ENCODE assay signal across 12 mouse cellular contexts in the genomic region with DNA sequence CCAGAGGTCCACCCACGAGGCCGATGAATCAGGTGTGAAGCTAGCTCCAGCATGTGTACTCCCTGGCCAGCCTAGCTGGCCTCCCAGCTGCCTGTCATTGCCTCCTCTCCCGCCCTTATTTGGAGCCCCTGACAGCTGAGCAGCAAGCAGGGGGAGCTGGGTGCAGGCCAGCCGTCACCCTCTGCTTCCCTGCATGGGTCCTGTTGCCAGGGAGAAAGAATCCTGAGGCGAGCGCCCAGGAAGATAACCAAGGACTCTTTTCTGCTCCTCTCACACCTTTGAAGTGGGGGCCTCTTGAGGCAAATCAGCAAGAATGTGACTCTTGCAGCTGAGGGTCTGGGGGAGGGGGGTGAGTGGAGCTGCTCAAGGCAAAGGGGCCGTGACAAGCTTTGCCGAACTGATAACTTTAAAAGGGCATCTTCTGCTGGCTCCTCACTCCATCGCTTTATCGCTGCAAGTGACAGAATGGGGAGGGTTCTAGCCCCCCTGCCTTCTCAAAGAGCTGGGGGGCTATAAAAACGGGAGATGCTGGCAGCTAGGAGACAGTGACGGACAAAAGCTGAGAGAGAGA. TPM values are rescaled to one million over a fixed set of nuclear protein-coding genes. Genes with fewer than 3 reads are reported as not detected.
A peak's percentile ranks its signal among the peaks of the same experiment; 100 is the strongest.
DNase-seq lines count a peak whose midpoint lies in the region; ATAC-seq lines count a peak whose summit lies in the region.
"Had no signal": no experiment of that assay in that cellular context is flagged by ENCODE, and none has a peak within 500 bp of the region (broad histone marks: within the 10 kb centered on the region; RNA-seq: fewer than 3 reads in every experiment).

A gene (plus strand): TSS at position 521 of the 571 bp plus-strand sequence.

- peaks cover 2% of the 10 kb centered on the region for H3K4me1 ChIP-seq in midbrain, embryonic 11.5 days (ENCODE audit: control insufficient read depth, insufficient read depth, low read length)
- peaks cover 14% of the 10 kb centered on the region for H3K4me1 ChIP-seq in midbrain, embryonic 10.5 days
- peaks cover 31% of the 10 kb centered on the region for H3K4me1 ChIP-seq in neural tube, embryonic 13.5 days (replicated peaks)
- H3K4me1 ChIP-seq in intestine, embryonic 15.5 days (replicated peaks), result no peaks in the 10 kb centered on the region

- 49% methylated on average over 12 of the region's 12 CpGs for WGBS in midbrain, embryonic 11.5 days
- 49% methylated on average over 12 of the region's 12 CpGs for WGBS in midbrain, embryonic 10.5 days
- 29% methylated on average over 12 of the region's 12 CpGs for WGBS in neural tube, embryonic 13.5 days
- WGBS in intestine, embryonic 15.5 days, result 35% methylated on average over 12 of the region's 12 CpGs

- no peak within 1 kb of the TSS for H3K4me2 ChIP-seq in midbrain, embryonic 11.5 days
- no peak within 1 kb of the TSS for H3K4me2 ChIP-seq in neural tube, embryonic 13.5 days
- no peak within 1 kb of the TSS for H3K4me2 ChIP-seq in intestine, embryonic 15.5 days (replicated peaks)

- intact Hi-C loops in heart, postnatal 36 days (cut with DNase I), result no loop called here

- H3K9me3 ChIP-seq in midbrain, embryonic 11.5 days (ENCODE audit: control insufficient read depth, low read length), result no peaks in the 10 kb centered on the region
- H3K9me3 ChIP-seq in midbrain, embryonic 10.5 days (replicated peaks), result no peaks in the 10 kb centered on the region
- no peaks in the 10 kb centered on the region for H3K9me3 ChIP-seq in neural tube, embryonic 13.5 days
- no peaks in the 10 kb centered on the region for H3K9me3 ChIP-seq in intestine, embryonic 15.5 days

- no peak within 1 kb of the TSS for H3K4me3 ChIP-seq in midbrain, embryonic 11.5 days (ENCODE audit: low read depth, low read length)
- no peak within 1 kb of the TSS for H3K4me3 ChIP-seq in midbrain, embryonic 10.5 days
- no peak within 1 kb of the TSS for H3K4me3 ChIP-seq in neural tube, embryonic 13.5 days
- H3K4me3 ChIP-seq in intestine, embryonic 15.5 days (replicated peaks), result no peak within 1 kb of the TSS

- ATAC-seq in midbrain, embryonic 11.5 days (ENCODE audit: low FRiP score), result peak; percentile 47
- peak; percentile 33; the same call in 1 of the 2 replicates for ATAC-seq in neural tube, embryonic 13.5 days (ENCODE audit: low read depth)
- ATAC-seq in intestine, embryonic 15.5 days, result no peak
- ATAC-seq: intestine, embryonic 16.5 days; liver, postnatal 0 days had no signal

- peak within 1 kb of the TSS; percentile 51 for H3K27ac ChIP-seq in midbrain, embryonic 11.5 days (ENCODE audit: low read depth, low read length)
- H3K27ac ChIP-seq in midbrain, embryonic 10.5 days (replicated peaks), result no peak within 1 kb of the TSS; the same call in 1 of the 2 replicates
- H3K27ac ChIP-seq in neural tube, embryonic 13.5 days (replicated peaks), result peak within 1 kb of the TSS; percentile 65
- no peak within 1 kb of the TSS for H3K27ac ChIP-seq in intestine, embryonic 15.5 days

- H3K9ac ChIP-seq in midbrain, embryonic 11.5 days (ENCODE audit: low read length), result no peak within 1 kb of the TSS
- peak within 1 kb of the TSS; percentile 12; the same call in 1 of the 2 replicates for H3K9ac ChIP-seq in neural tube, embryonic 13.5 days
- no peak within 1 kb of the TSS for H3K9ac ChIP-seq in intestine, embryonic 15.5 days
- H3K9ac ChIP-seq: liver, postnatal 0 days had no signal

- no peak for DNase-seq in midbrain, embryonic 11.5 days (ENCODE audit: low spot score, missing footprints)
- no peak for DNase-seq in midbrain, embryonic 10.5 days (ENCODE audit: low spot score)
- DNase-seq in heart, adult 8-10 months (ENCODE audit: low spot score), result no peak
- no peak for DNase-seq in heart, postnatal 36 days
- DNase-seq in layer of hippocampus, adult 11-12 months (ENCODE audit: low spot score), result no peak
- DNase-seq: adrenal gland, postnatal 10 days; cerebellum, postnatal 36 days; liver, postnatal 0 days; thymus, postnatal 36 days had no signal

- no peaks in the 10 kb centered on the region for H3K36me3 ChIP-seq in midbrain, embryonic 11.5 days (ENCODE audit: control insufficient read depth, insufficient read depth, low read length)
- peaks cover 22% of the 10 kb centered on the region for H3K36me3 ChIP-seq in midbrain, embryonic 10.5 days
- peaks cover 26% of the 10 kb centered on the region for H3K36me3 ChIP-seq in neural tube, embryonic 13.5 days
- H3K36me3 ChIP-seq in intestine, embryonic 15.5 days, result 0 out of 2 replicates have a peak, but pooled peaks cover 5% of the 10 kb centered on the region

- no peaks in the 10 kb centered on the region for H3K27me3 ChIP-seq in midbrain, embryonic 11.5 days (ENCODE audit: control insufficient read depth, insufficient read depth, low read length)
- H3K27me3 ChIP-seq in midbrain, embryonic 10.5 days (ENCODE audit: low read depth, poor library complexity, severe bottlenecking), result no peaks in the 10 kb centered on the region
- H3K27me3 ChIP-seq in neural tube, embryonic 13.5 days, result no peaks in the 10 kb centered on the region
- no peaks in the 10 kb centered on the region for H3K27me3 ChIP-seq in intestine, embryonic 15.5 days (replicated peaks)

RNA-seq across cellular contexts. Expression of the gene that starts here (rescaled TPM):
- polyA plus RNA-seq in midbrain, embryonic 11.5 days (2014; fragmentation: Nextera tagmentation; extraction: Ambion mirVana), result 0.51 and 0.68 TPM in 2 replicates
- polyA plus RNA-seq in midbrain, embryonic 10.5 days (2016; fragmentation: Nextera tagmentation; extraction: Ambion mirVana), result 0.25 and 0.67 TPM in 2 replicates
- total RNA-seq in heart, adult 8-10 months (2022), result 1,000 to 10,000 TPM; 1,499 to 1,940 (median 1,728) TPM
- total RNA-seq in heart, postnatal 36 days (2021), result 1,000 to 10,000 TPM; 1,742 to 1,804 TPM
- 0.36 and 6.1 TPM in 2 replicates for polyA plus RNA-seq in neural tube, embryonic 13.5 days (2015; fragmentation: Nextera tagmentation; extraction: Ambion mirVana)
- polyA plus RNA-seq in intestine, embryonic 15.5 days (2015; fragmentation: Nextera tagmentation; extraction: Ambion mirVana), result 0.21 TPM in 1 of 2 replicates, not detected in the other
- total RNA-seq: adrenal gland, postnatal 10 days had no signal

Comparison
In these comparisons a context has a peak if more than half of its experiments do, and no peak if none do; other contexts are left out.
1. Peak in ATAC-seq and H3K27ac ChIP-seq in midbrain, embryonic 11.5 days; RNA of the gene not detected or under 1 TPM.